Mouse (Mus musculus): ENCODE measurements around the gene Sox6.

GRCm38 (mm10) chr7:116040470-116041019, 1.9 kb upstream of the Sox6 start:
- TF ChIP-seq CTCF (IDR thresholded peaks at IDR 0.05; ENCODE audit: low read depth, low read length) (no peak), POLR2AphosphoS5 (IDR thresholded peaks at IDR 0.05; ENCODE audit: insufficient replicate concordance, low read depth, low read length) (no peak), GATA1 (IDR thresholded peaks at IDR 0.05; ENCODE audit: borderline replicate concordance, low read length) (no peak), GATA2 (IDR thresholded peaks at IDR 0.05; ENCODE audit: borderline replicate concordance, low read depth, low read length) (no peak)

Data from G1E (cell line).